Mouse (Mus musculus): ENCODE data around the gene Pomp. TPM values are rescaled to one million over a fixed set of nuclear protein-coding genes. Genes with fewer than 3 reads are reported as not detected.
A peak's percentile ranks its signal among the peaks of the same experiment; 100 is the strongest.

Pomp gene
- polyA plus RNA-seq, 1 experiment from 2014 or later: 409 TPM

DNA sequence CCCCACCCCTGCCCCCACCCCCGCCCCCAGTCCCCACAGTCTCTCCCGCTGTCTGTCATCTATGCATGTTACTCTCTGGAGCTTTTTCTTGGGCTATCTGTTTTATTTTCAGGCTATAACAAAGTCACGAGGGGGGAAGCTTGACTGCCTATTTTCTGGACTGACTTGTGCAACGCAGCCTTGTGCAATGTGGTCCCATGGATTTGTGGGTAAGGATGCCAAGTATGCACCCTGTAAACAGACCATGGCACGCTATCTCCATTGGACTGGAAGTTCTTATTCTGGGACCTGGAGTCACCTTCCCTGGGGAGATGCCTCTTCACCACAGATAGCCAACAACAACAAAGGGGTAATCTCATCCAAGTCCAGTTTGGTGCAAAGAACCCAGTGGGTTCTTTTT, 51.5 kb downstream of the Pomp start:
- Histone ChIP-seq H3K9me3 (ENCODE audit: low read length) (peaks cover 3% of the 10 kb centered on the region; the same call in 1 of the 2 replicates), H3K4me1 (ENCODE audit: insufficient read depth, low read length) (peaks cover 13% of the 10 kb centered on the region), H3K9ac (replicated peaks; ENCODE audit: low read length) (no peak overlapping the region), H3K27ac (ENCODE audit: low read length) (no peak overlapping the region), H3K4me2 (replicated peaks; ENCODE audit: low read depth, low read length) (no peak overlapping the region), H3K27me3 (ENCODE audit: insufficient read depth, low read length) (no peaks in the 10 kb centered on the region), H3K36me3 (ENCODE audit: insufficient read depth, low read length) (no peaks in the 10 kb centered on the region), H3K4me3 (ENCODE audit: low read length) (no peak overlapping the region)
- 66% methylated on average over 5 of the region's 5 CpGs for WGBS
- no peak for ATAC-seq (ENCODE audit: low FRiP score, low TSS enrichment)

DNA sequence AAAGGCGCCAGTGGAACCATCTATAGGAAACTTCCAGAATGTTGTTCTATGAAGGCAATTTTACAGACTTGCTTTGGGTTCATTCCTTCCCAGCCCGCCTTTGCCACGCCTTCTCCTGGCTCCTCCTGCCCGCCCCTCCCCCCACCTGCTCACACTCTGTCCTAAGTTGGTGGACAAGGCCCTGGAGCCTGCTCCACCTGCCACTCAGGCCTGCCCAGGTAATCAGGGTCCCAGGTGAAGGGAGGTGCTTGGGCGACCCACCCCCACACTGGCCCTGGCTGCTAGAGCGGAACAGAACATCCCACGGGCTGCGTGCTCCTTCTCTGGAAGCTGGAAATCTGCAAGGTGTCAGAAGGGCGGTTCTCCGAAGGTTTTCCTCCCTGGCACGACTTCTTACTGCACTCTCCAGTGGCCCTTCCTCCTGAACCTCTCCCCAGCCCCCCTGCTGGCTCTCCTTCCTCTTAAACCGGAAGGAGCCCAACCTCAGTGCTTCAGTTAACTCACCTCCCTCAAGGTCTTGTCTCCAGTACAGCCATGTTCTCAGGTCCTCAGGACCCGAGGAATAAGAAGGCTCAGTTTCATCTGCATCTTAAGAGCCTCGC, 53.1 kb downstream of the Pomp start:
- H3K9me3 ChIP-seq (ENCODE audit: low read length): peaks cover 3% of the 10 kb centered on the region; the same call in 1 of the 2 replicates
- no peaks in the 10 kb centered on the region for H3K36me3 ChIP-seq (ENCODE audit: insufficient read depth, low read length)
- H3K4me1 ChIP-seq (ENCODE audit: insufficient read depth, low read length): peaks cover 13% of the 10 kb centered on the region
- H3K4me2 ChIP-seq (replicated peaks; ENCODE audit: low read depth, low read length): peak overlapping the region; percentile 36
- H3K27me3 ChIP-seq (ENCODE audit: insufficient read depth, low read length): no peaks in the 10 kb centered on the region
- peak; percentile 88 for ATAC-seq (ENCODE audit: low FRiP score, low TSS enrichment)
- H3K4me3 ChIP-seq (ENCODE audit: low read length): peak overlapping the region; percentile 5; the same call in 1 of the 2 replicates
- 21% methylated on average over 14 of the region's 14 CpGs for WGBS
- H3K27ac ChIP-seq (ENCODE audit: low read length): peak overlapping the region; percentile 64
- H3K9ac ChIP-seq (replicated peaks; ENCODE audit: low read length): peak overlapping the region; percentile 41

DNA sequence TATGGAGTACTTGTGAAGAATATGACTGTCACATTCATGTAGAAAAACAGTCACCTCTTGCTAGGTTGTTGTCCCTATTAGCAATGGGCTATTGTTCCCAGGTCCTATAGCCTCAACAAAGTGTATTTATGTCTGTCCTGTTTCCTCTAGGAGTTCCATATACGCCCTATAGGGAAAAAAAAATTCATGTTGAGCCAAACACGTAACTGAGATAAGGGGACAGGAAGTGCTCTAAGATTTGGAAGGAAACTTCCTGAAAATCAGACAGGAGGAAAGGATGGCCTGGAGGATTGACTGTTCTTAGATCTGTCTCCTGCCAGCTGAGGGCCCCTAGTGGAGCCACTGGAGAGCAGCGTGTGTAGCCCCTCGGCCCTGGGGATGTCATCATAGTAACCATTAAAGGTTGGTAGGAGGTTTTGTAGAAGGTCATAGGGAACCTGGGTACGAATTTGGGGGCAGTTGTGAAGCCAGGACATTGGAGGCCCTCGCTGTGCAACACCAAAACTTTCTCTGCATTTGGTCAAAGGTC, 54.8 kb downstream of the Pomp start:
- 50% methylated on average over 6 of the region's 6 CpGs for WGBS
- Histone ChIP-seq H3K4me2 (replicated peaks; ENCODE audit: low read depth, low read length) (no peak overlapping the region), H3K9ac (replicated peaks; ENCODE audit: low read length) (no peak overlapping the region), H3K4me1 (ENCODE audit: insufficient read depth, low read length) (peaks cover 13% of the 10 kb centered on the region), H3K27me3 (ENCODE audit: insufficient read depth, low read length) (no peaks in the 10 kb centered on the region), H3K27ac (ENCODE audit: low read length) (no peak overlapping the region; the same call in 1 of the 2 replicates), H3K4me3 (ENCODE audit: low read length) (no peak overlapping the region), H3K9me3 (ENCODE audit: low read length) (peaks cover 3% of the 10 kb centered on the region; the same call in 1 of the 2 replicates), H3K36me3 (ENCODE audit: insufficient read depth, low read length) (no peaks in the 10 kb centered on the region)
- no peak for ATAC-seq (ENCODE audit: low FRiP score, low TSS enrichment)

DNA sequence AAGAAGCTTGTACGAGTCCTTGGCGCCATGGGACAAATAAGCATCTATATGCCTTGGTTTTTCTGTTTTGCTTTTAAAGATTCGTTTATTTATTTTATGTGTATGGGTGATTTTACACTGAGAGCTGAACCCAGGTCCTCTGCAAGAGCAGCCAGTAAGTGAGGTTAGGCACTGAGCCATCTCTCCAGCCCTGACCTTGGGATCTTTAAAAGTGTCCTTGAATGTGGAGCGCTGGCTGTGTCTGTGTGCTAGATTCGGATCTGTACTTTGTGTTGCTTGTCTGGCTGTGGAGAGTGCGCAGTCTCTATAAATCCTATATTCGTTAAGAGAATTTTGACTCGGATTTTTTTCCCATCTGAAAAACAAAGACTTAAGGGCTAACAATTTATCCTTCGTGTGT, 55.9 kb downstream of the Pomp start:
- H3K4me1 ChIP-seq (ENCODE audit: insufficient read depth, low read length): peaks cover 13% of the 10 kb centered on the region
- H3K4me3 ChIP-seq (ENCODE audit: low read length): no peak overlapping the region
- H3K4me2 ChIP-seq (replicated peaks; ENCODE audit: low read depth, low read length): no peak overlapping the region
- WGBS: 87% methylated on average over 9 of the region's 9 CpGs
- H3K27ac ChIP-seq (ENCODE audit: low read length): no peak overlapping the region
- no peak for ATAC-seq (ENCODE audit: low FRiP score, low TSS enrichment)
- H3K36me3 ChIP-seq (ENCODE audit: insufficient read depth, low read length): no peaks in the 10 kb centered on the region
- no peaks in the 10 kb centered on the region for H3K27me3 ChIP-seq (ENCODE audit: insufficient read depth, low read length)
- no peak overlapping the region for H3K9ac ChIP-seq (replicated peaks; ENCODE audit: low read length)
- no peaks in the 10 kb centered on the region for H3K9me3 ChIP-seq (ENCODE audit: low read length)

DNA sequence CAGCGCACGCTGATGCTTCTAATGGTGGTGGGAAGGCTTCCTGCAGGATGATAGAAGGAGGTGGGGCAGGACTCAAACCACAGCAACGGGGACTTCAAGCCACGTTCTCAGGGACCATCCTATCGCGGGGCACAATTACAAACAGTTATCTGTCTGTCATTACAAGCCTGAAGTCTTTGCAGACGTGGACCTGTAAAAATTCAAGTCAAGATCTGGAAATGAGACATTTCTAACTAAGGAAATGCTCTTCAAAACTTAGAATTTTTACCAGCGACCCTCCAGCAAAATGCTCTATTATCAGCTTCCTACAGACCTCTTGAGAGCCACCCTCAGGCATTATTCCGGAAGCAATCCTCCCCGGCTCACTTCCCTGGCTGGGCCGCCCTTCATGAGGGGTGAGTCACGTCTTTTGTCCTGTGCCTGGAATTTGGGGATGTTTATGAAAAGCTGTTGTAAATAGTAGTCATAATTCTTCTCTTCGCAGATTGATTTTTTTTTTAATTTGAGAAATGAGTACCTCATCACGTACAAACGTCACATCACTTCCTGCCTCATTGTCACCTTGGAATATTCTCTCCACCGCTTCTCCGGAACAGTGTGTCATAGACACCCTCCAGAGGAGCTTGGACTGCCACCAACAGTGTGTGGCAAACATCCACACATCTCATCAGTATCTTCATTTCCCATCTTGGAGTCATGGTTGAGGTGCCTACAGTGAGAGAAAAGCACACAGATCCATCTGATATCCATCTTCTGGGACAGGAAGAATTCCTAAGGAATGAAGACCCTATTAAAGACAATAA, 58.0 kb downstream of the Pomp start:
- WGBS: 68% methylated on average over 17 of the region's 17 CpGs
- no peaks in the 10 kb centered on the region for H3K9me3 ChIP-seq (ENCODE audit: low read length)
- no peak overlapping the region for H3K9ac ChIP-seq (replicated peaks; ENCODE audit: low read length)
- ATAC-seq (ENCODE audit: low FRiP score, low TSS enrichment): peak; percentile 55; the same call in 1 of the 2 replicates
- peaks cover 9% of the 10 kb centered on the region for H3K4me1 ChIP-seq (ENCODE audit: insufficient read depth, low read length)
- no peak overlapping the region for H3K4me2 ChIP-seq (replicated peaks; ENCODE audit: low read depth, low read length)
- H3K27me3 ChIP-seq (ENCODE audit: insufficient read depth, low read length): no peaks in the 10 kb centered on the region
- no peak overlapping the region for H3K4me3 ChIP-seq (ENCODE audit: low read length)
- peak overlapping the region; percentile 66 for H3K27ac ChIP-seq (ENCODE audit: low read length)
- H3K36me3 ChIP-seq (ENCODE audit: insufficient read depth, low read length): no peaks in the 10 kb centered on the region

DNA sequence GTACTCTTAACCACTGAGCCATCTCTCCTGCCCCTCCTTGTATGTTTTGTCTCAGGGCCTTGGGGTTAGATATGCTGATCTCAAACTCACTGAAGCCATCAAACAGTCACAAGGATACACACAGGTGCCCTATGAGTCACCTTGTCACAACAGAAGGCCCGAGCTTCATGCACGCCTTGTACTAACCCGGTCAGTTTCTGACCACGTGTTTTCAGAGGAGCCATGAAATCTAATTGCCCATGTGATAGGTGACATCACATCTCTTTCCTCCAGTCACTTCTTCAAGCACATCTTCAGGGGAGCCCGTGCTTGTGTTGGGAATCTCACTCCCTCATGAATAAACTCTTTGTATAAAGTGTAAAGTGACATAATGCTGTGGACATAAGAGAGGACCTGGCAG, 64.4 kb downstream of the Pomp start:
- no peaks in the 10 kb centered on the region for H3K27me3 ChIP-seq (ENCODE audit: insufficient read depth, low read length)
- H3K4me3 ChIP-seq (ENCODE audit: low read length): no peak overlapping the region
- H3K27ac ChIP-seq (ENCODE audit: low read length): no peak overlapping the region
- no peak overlapping the region for H3K4me2 ChIP-seq (replicated peaks; ENCODE audit: low read depth, low read length)
- H3K4me1 ChIP-seq (ENCODE audit: insufficient read depth, low read length): no peaks in the 10 kb centered on the region
- WGBS: 73% methylated on average over 5 of the region's 5 CpGs
- H3K36me3 ChIP-seq (ENCODE audit: insufficient read depth, low read length): no peaks in the 10 kb centered on the region
- no peak for ATAC-seq (ENCODE audit: low FRiP score, low TSS enrichment)
- H3K9me3 ChIP-seq (ENCODE audit: low read length): no peaks in the 10 kb centered on the region
- no peak overlapping the region for H3K9ac ChIP-seq (replicated peaks; ENCODE audit: low read length)

Other genes starting within 250 kb of the Pomp start
- 19.2 and 19.7 TPM in 2 replicates for gene Flt1, start 134.4 kb upstream of the Pomp start, polyA plus RNA-seq (2015; fragmentation: Nextera tagmentation; extraction: Ambion mirVana)
- gene Slc46a3, start 34.4 kb downstream of the Pomp start, polyA plus RNA-seq (2015; fragmentation: Nextera tagmentation; extraction: Ambion mirVana): 2.5 and 2.7 TPM in 2 replicates
- gene Mtus2, start 96.9 kb downstream of the Pomp start, polyA plus RNA-seq (2015; fragmentation: Nextera tagmentation; extraction: Ambion mirVana): 1.9 and 2.7 TPM in 2 replicates

All from kidney, embryonic 16.5 days (tissue).